Mouse (Mus musculus) retina, postnatal 1 day (tissue): ENCODE data around the gene 4930518I15Rik.
"Not testable (repeated sequence)": the region's sequence is repeated elsewhere in the genome, so short reads cannot be mapped to it uniquely, and the experiment has no call there.

Experiments used
- DNase-seq: peaks from one replicate; pipeline ENCODE4 v3.0.0-alpha.2; 2012

Gene 4930518I15Rik

DNA sequence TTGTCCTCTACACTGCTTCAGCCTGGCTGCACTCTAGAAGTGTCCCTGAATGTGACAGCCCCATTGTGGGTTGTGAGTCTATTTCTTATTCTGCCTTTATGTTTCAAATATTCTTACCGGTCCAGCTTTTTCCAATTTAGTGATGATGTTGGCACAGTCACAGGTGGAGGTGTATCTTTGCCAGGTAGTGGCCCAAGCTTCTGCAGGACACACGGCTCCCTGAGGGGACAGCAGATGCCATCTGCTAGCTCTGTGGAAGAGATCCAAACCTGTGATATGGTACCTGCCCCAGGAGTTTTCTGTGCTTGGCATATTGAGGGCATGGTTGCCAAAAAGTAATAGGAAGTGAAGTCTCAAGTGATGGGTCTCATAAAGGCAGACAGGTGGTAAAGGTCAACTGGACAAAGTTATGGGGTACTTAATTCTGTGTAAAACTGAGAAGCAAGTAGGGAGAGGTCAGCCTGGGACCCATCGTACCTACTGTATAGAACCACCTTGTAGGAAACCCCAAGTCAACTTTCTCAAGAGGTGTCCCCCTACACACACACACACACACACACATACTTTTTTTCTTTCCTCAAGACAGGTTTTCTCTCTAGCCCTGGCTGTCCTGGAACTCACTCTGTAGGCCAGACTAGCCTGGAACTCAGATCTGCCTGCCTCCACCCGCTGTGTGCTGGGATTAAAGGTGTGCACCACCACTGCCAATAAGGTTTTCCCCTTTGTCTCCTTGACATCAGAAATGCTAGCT is 17.2 kb upstream of the 4930518I15Rik start:
- DNase-seq: no peak

DNA sequence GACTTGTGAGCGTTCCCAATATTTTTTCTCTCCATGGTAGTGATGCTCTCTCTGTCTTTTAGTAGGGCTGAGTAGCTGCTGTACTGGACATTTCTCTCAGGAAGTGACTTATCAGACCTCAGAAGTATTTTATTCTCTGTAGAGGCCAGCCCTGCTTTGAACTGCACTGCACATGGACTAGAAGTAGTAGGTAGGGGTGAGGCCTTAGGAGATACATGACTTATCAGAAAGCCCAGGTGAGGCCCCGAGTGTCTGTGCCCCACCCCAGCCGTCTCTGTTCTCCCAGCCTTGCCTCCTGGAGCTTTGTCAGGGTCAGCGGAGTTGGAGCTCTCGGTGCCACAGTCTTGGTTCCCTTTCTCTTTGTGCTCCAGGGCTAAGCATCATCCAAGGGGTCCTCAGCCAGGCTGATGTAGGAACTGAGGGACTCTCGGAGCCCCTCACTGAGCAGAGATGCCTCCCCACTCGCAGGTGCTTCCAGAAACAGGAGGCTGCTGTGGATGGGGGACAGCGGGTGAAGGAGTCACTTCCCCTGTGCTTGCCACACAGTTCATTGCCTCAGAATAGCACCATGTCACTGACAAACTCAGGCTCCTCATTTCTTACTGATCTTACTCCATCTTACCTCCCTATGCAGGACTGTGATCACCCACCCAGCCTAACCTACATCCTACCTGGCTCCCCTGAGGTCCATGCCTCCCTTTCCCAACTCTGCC is 16.5 kb upstream of the 4930518I15Rik start:
- DNase-seq: no peak

GRCm38 (mm10) chr2:156873629-156874028 is 15.9 kb upstream of the 4930518I15Rik start:
- DNase-seq: peak; percentile 79

DNA sequence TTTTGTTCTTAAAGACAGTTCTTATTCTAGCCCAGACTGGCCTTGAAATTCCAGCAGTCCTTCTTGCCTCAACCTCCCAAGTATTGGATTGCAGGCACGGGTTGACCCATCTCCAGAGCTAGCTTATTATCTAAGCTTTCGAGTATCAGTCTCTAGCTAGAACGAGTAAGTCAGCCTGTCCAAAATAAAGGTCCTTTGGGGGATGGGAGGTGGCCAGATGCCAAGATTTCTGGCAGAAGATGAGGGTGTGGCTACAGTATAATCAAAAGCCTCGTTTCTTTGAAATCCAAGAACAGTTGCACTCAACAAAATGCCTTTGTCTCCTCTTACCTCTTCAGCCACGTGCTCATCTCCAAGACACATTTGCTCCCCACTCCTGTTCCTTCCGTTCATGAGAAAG is 12.8 kb upstream of the 4930518I15Rik start:
- DNase-seq: no peak

GRCm38 (mm10) chr2:156869554-156869953 is 11.8 kb upstream of the 4930518I15Rik start:
- no peak for DNase-seq

DNA sequence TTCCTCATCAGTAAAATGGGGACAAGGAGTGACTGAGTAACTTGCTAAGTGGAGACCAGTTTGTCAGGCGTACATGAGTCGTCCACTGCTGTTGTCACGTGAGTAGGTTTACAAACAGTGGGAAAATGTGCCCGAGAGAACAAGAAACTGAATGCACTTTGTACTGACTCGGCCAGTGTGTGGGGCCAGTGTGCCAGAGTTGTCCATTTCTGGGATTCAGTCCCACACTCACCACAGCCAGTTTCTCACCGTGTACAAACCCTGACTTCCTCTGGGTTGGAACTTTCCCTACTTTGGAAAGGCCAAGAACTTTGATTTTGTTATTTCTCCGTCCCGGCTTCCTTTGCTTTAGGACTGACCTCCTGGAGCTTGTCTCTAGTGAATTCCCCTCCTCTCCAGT is 11.2 kb upstream of the 4930518I15Rik start:
- DNase-seq: no peak

DNA sequence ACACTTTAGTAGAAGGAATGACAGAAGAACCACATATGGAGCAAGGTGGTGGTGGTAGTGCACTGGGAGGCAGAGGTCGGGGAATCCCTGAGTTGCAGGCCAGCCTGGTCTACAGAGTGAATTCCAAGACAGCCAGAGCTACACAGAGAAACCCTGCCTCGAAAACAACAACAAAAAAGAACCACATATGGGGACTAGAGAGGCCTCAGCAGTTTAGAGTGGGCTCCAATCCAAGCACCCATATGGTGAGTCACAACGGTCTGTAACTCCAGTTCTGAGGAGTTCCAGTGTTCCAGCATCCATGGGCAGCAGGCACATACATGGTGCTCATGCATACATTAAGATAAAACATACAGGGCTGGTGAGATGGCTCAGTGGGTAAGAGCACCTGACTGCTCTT is 6.7 kb upstream of the 4930518I15Rik start:
- no peak for DNase-seq

DNA sequence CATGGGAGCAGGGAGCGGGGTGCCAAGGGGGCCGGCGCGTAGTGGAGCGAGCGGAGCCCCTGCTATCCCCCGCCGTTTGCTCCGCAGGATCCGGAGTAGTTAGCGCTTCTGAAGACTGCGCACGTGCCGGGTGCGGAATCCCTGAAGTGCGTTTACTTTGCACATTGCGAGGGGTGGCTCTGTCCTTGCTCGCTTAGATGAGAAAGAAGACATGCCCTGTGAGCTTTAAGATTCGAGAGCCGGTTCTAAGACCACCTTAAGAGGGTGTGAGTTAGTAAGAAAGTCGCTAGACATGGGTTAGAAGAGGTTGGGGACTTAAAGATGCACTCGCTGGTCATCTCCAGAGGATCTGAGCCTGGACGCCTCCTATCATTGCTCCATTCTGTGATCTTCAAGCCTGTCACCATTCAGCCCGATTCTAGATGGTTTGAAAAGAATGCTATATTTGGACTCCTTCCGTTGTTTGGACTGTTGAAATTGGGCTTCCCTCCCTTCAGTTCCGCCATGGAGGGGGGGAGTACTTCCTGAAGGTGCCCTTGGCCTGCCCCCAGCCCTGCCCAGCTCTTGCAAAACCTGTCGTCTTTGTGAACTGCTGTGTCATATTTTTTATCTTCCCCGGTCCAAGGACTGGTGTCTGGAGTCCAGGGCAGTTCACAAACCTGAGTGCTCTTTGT is 5.9 kb upstream of the 4930518I15Rik start:
- no peak for DNase-seq

DNA sequence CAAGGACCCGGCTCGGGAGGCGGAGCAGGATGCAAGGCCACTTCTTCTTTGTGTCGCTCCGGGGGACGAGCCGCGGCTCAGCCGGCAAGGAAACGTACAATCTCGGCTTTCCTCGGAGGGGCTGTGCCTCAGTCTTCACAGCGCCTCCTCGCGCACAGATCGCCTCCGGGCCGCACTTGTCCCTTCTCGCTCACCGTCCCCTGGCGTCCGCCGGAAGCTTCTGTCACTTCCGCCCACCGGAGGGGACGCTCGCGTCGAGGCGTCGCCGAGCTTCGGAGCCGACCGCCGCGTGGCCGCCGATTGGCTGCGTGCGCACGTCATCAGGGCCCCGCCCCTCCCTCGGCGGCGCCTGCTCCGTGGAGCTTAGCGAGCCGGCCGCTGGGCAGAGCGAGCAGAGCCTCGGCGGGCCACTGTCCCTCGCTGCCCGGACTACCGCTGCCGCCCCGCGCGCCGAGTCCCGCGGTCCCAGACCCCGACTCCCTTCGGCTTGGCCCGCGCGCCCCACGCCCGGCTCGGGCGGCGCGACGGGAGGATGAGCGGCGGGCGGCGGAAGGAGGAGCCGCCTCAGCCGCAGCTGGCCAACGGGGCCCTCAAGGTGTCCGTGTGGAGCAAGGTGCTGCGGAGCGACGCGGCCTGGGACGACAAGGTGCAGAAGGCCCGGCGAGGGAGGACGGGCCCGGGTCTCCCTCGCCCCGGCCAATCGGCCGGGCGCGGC is 5.2 kb upstream of the 4930518I15Rik start, which contains the start of gene Rab5if:
Gene Rab5if (plus strand): TSS at position 357 of the 715 bp plus-strand sequence.
- DNase-seq: peak; percentile 98

DNA sequence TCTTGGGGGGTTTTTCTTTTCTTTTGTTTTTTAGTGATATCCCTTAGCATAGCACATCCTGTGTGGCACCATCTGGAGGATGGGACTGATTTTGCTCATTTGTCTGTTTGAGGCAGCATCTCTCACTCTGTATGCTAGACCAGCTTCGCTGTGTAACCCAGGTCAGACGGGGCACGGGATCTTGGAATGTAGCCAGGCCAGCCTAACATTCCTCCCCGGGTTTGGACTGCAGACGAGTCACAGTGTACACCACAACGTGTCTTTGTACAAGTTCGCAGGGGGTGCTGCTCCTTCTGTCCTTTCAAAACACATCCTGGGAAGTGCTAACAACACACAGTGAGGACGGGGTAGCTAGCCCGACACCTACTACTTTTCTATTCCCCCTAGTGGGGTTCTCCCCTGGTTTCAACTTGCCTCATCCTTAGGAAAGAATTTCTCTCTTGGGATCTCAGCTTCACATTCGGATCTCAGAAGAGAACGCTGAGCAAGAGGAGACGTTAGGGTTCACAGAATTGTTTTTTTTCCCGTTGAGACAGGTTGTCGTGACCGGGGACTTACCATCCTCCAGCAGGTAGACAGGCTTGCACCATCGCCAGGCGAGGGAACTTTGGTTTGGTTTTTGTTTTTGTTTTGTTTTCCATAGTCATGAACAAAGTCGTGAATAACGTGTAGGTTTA is 4.4 kb upstream of the 4930518I15Rik start:
- peak; percentile 56 for DNase-seq

- DNase-seq: no peak
These were observed 925 bp upstream of the 4930518I15Rik start for GRCm38 (mm10) chr2:156858671-156859070.

DNA sequence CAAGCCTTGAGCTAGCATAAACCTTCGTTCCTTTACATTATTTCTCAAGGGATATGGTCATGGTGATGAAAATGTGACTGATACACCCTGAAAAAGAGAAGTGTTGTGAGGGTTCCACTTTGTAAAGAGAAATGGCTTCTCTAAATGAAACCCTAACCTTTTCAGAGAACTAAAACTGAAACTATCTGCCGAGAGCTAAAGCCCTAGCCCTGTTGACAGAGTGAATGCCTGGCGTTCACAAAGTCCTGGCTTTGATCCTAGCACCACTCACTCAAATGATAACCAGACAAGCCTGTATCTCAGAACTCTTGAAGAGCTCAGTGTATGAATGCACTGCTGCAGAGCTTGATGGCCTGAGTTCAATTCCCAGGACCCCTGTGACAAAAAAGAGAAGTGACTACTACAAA is 358 bp downstream of the 4930518I15Rik start:
- DNase-seq: no peak

- DNase-seq: no peak
These were observed 1.4 kb downstream of the 4930518I15Rik start for GRCm38 (mm10) chr2:156856311-156856710.

GRCm38 (mm10) chr2:156853999-156854771 is 3.6 kb downstream of the 4930518I15Rik start:
- peak; percentile 68 for DNase-seq

DNA sequence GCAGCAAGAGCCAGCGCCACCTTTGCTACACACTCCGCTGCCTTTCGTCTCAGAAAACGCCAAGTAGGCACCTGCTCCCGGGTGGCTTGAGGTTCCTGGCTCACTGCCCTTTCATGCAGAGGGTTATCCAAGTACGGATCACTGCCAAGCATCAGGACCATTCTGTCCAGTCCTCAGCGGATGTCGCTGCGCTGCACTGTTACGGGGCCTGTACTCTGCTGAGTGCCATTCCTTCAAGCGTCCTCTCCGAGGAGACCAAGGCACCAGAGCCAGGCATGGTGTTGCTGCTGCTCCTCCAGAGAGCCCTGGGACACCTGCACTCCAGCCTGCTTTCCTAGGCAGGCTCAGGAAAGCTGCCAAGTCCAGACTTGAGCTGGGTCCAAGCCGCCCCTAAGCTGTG is 4.2 kb downstream of the 4930518I15Rik start:
- not testable (repeated sequence) for DNase-seq

- no peak for DNase-seq
These were observed 7.2 kb downstream of the 4930518I15Rik start for GRCm38 (mm10) chr2:156850505-156850904.

GRCm38 (mm10) chr2:156848526-156849182 is 9.1 kb downstream of the 4930518I15Rik start:
- no peak for DNase-seq

- DNase-seq: no peak
These were observed 10.1 kb downstream of the 4930518I15Rik start for GRCm38 (mm10) chr2:156847653-156848052.

DNA sequence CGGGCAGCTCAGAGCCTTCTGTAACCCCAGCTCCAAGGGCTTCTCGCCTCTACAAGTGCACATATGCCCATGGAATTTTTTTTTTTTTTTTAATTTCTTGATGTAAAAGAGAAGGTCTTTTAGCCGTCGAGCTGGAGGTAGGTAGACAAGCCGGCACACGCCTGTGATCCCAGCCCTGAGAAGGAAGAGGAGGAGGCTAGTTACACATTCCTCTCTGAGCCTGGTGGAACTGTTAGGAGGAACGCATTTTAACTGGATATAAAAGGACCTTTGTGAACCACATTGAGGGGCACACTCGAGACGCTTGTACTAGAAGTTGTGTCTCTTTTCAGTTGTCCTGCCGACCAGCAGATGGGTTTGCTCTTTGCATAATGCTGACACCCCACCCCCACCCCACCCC is 13.0 kb downstream of the 4930518I15Rik start:
- no peak for DNase-seq

DNA sequence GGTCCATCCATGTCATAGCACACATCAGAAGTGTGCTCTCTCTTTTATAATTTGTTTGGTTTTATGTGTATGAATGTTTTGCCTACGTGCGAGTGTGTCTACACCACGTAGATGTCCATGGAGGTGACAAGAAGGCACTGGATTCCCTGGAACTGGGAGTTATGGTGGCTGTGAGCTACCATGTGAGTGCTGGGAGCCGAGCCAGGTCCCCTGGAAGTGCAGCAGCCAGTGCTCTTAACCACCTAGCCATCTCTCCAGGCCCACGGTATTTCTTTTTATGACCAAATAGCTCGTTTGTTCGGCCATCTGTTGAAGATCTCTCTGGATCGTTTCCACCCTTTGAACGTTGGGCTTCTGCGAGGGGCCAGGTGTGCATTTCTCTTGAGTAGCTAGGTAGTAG is 14.4 kb downstream of the 4930518I15Rik start:
- DNase-seq: no peak

GRCm38 (mm10) chr2:156842711-156843110 is 15.0 kb downstream of the 4930518I15Rik start:
- DNase-seq: no peak
